Mouse (Mus musculus): Measurements from ENCODE around the gene Pifo.
A peak's percentile ranks its signal among the peaks of the same experiment; 100 is the strongest.

GRCm38 (mm10) chr3:105959585-105959984, 54.9 kb downstream of the Pifo start:
- TF ChIP-seq CTCF (IDR thresholded peaks at IDR 0.05; ENCODE audit: low read depth) (0 out of 2 replicates have a peak, but pooled peaks have one; percentile 3), EP300 (optimal IDR thresholded peaks at IDR 0.05) (no peak)

All from stomach, postnatal 0 days (tissue).